In the genomic region with DNA sequence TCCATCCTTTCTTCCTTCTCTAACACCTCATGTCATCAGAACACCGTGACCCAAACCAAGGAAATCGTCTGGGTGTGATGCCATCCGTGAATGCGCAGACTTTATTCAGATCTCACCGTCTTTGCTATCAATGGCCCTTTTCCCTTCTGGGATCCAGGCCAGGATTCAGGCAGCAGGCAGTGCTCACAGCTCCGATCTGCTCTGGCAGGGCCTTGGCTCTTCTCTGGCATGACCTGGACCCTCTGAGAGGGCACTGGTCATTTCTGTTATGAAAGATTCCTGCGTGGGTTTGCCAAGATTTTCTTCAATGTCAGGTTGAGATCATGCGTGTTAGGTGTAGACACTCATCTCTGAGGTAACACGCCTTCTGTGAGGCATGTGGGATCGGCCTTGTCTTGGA, we compare ENCODE assay signal across 17 mouse cellular contexts. TPM values are rescaled to one million over a fixed set of nuclear protein-coding genes. Genes with fewer than 3 reads are reported as not detected.
DNase-seq lines count a peak whose midpoint lies in the region; ATAC-seq lines count a peak whose summit lies in the region.
"Had no signal": no experiment of that assay in that cellular context is flagged by ENCODE, and none has a peak within 500 bp of the region (broad histone marks: within the 10 kb centered on the region; RNA-seq: fewer than 3 reads in every experiment).

No protein-coding gene starts in this region.

- intact Hi-C loops in left cerebral cortex, postnatal 4 days (cut with DNase I) = no loop called here

- peak; percentile 84 to 86 for DNase-seq in cerebellum, postnatal 10 days
- DNase-seq in left cerebral cortex, postnatal 4 days = peak; percentile 62
- no peak for DNase-seq in left cerebral cortex, adult 18-20 months (ENCODE audit: low spot score in 2 of 2)
- DNase-seq in ovary, adult 18-20 months (ENCODE audit: low spot score) = peak; percentile 37
- no peak for DNase-seq in ovary, postnatal 10 days (ENCODE audit: low spot score)
- DNase-seq in gastrocnemius, adult 18-20 months (ENCODE audit: low spot score) = no peak
- DNase-seq: cerebellum, adult 11-12 months; kidney, adult 8-10 months; kidney, postnatal 10 days; lung, postnatal 14 days; thymus, adult 18-20 months; thymus, postnatal 36 days had no signal

- ATAC-seq in cerebellum, adult (ENCODE audit: insufficient number of reproducible peaks, low FRiP score, low TSS enrichment) = no peak
- ATAC-seq: CD4-positive, CD25-positive, alpha-beta regulatory T cell, adult 4 months; forebrain, embryonic 14.5 days; intestine, embryonic 15.5 days; midbrain, embryonic 13.5 days had no signal

RNA-seq across cellular contexts. Expression of a gene that starts 30.2 kb away (rescaled TPM):
- 10 to 100 TPM; 18.0 to 18.1 TPM for total RNA-seq in left cerebral cortex, postnatal 4 days (2021)
- total RNA-seq in left cerebral cortex, adult 18-20 months (2021) = 10 to 100 TPM; 15.9 to 18.0 TPM
- 1 to 10 TPM; 4.3 to 6.0 TPM for total RNA-seq in gastrocnemius, adult 18-20 months (2021)

RNA-seq across cellular contexts. Expression of a gene that starts 56.7 kb away (rescaled TPM):
- 10 to 100 TPM; 74.6 to 75.8 TPM for total RNA-seq in left cerebral cortex, postnatal 4 days (2021)
- total RNA-seq in left cerebral cortex, adult 18-20 months (2021) = 100 to 1,000 TPM; 124 to 136 TPM
- 10 to 100 TPM; 18.5 to 21.2 TPM for total RNA-seq in gastrocnemius, adult 18-20 months (2021)

Comparison
In these comparisons a context has a peak if more than half of its experiments do, and no peak if none do; other contexts are left out.
1. DNase-seq: peak in cerebellum, postnatal 10 days (2 of 2), left cerebral cortex, postnatal 4 days (single experiment) and ovary, adult 18-20 months (single experiment); none in left cerebral cortex, adult 18-20 months (0 of 2), ovary, postnatal 10 days (single experiment) and gastrocnemius, adult 18-20 months (single experiment).